Mouse (Mus musculus) kidney, embryonic 14.5 days (tissue): ENCODE results near the gene Rbpms2. TPM values are rescaled to one million over a fixed set of nuclear protein-coding genes. Genes with fewer than 3 reads are reported as not detected.

Experiments used
- ATAC-seq: fragments of 200-750 bp; cut with Nextera tagmentation; 2 replicates; pipeline ENCODE4 v1.8.0; 2017; ENCODE audit warnings: moderate number of reproducible peaks, mild to moderate bottlenecking, moderate TSS enrichment, moderate library complexity; ENCODE audit not compliant: low FRiP score, low TSS enrichment
- H3K27ac ChIP-seq: fragments of 300-500 bp; sonication (generic); 2 replicates; pipeline ENCODE4 v1.5.1; 2014; ENCODE audit warnings: low read depth, mild to moderate bottlenecking, low read length, moderate library complexity, mixed read lengths
- H3K27me3 ChIP-seq: fragments of 300-500 bp; sonication (generic); 2 replicates; pipeline ENCODE4 v1.6.1; 2014; ENCODE audit warnings: mild to moderate bottlenecking, low read length; ENCODE audit not compliant: control insufficient read depth, insufficient read depth
- H3K36me3 ChIP-seq: fragments of 300-500 bp; sonication (generic); 2 replicates; pipeline ENCODE4 v1.6.1; 2014; ENCODE audit warnings: low read length, mixed read lengths; ENCODE audit not compliant: control insufficient read depth, insufficient read depth
- H3K4me1 ChIP-seq: fragments of 300-500 bp; sonication (generic); 2 replicates; pipeline ENCODE4 v1.6.1; 2014; ENCODE audit warnings: low read length, mixed read lengths; ENCODE audit not compliant: control insufficient read depth, insufficient read depth
- H3K4me2 ChIP-seq: fragments of 300-500 bp; sonication (generic); replicated peaks from 2 replicates; pipeline ENCODE4 v1.6.1; 2014; ENCODE audit warnings: low read depth, mild to moderate bottlenecking, low read length
- H3K4me3 ChIP-seq: fragments of 300-500 bp; sonication (generic); 2 replicates; pipeline ENCODE4 v1.5.1; 2014; ENCODE audit warnings: mild to moderate bottlenecking, low read length
- H3K9ac ChIP-seq: fragments of 300-500 bp; sonication (generic); 2 replicates; pipeline ENCODE4 v1.6.1; 2014; ENCODE audit warnings: low read depth, mild to moderate bottlenecking, low read length, moderate library complexity
- H3K9me3 ChIP-seq: fragments of 300-500 bp; sonication (generic); 2 replicates; pipeline ENCODE4 v1.6.1; 2016; ENCODE audit warnings: low read length; ENCODE audit not compliant: control insufficient read depth
- WGBS: fragments of 180-500 bp; shearing (Covaris S2); extraction: QIAGEN DNeasy Blood & Tissue Kit; methylation state at CpG from one replicate; pipeline ENCODE4 v1.1.7; 2014; 5-methylcytosine and 5-hydroxymethylcytosine counted together
- polyA plus RNA-seq: library from polyadenylated mRNA; unstranded; fragments of >200 nt; fragmentation: Nextera tagmentation; extraction: Ambion mirVana; gene quantifications from 2 replicates; pipeline ENCODE4 v1.2.1, GENCODE M21; 2014

Gene Rbpms2
- polyA plus RNA-seq, 1 experiment from 2014 or later = 29.1 TPM

DNA sequence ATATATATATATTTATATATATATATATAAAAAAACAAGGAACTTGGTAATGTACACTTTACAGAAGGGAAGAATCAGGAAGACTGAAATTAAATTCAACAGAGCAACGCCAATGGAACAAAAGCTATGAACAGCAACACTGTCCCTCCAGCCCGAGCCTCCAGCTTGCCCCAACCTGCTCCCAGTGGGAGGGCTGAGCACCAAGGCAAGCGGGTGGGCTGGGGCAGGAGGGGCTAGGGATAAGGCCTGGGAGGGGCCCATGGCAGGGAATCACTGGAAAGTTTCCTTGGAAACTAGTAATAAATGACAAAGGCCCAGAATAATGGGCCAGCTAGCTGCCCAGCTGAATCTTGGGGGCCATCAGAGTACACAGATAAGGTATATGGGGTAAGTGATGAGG lies 63.0 kb downstream of the Rbpms2 start:
- ATAC-seq = no peak
- Histone ChIP-seq H3K4me3 (no peak overlapping the region), H3K9ac (no peak overlapping the region), H3K27ac (no peak overlapping the region), H3K9me3 (no peaks in the 10 kb centered on the region), H3K4me1 (no peaks in the 10 kb centered on the region), H3K36me3 (peaks cover 75% of the 10 kb centered on the region), H3K4me2 (no peak overlapping the region), H3K27me3 (no peaks in the 10 kb centered on the region)
- 48% methylated on average over 3 of the region's 3 CpGs for WGBS

DNA sequence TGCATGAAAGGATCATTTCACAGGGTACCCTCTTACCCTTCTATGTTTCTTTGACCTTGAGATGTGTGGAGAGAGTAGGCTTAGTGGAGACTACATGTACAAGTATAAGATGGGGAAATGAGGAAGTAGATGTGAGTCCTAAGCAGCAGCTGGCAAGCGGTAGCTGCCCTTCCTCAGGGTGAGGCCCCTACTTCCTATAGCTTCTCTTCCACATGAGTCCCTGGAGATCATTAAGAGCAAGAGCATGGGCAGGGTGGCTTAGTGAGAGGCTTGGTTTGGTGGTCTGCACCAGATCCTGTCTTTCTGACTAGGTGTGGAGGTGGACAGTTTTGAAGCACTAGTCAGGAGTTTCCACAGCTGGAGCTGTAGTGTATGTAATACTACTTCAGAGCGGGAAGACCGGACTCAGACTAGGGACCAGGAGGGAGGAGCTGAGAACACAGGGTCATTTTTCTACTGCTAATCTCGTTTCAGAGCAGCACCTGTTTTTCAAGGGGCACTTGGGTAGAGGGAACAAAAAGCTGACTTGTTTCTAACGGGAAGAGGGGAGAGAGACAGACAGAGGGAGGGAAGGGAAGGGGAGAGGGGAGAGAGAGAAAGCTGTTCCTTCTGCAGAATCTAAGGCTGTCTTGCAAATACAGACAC lies 63.6 kb downstream of the Rbpms2 start:
- no peak overlapping the region for H3K4me3 ChIP-seq
- 53% methylated on average over 5 of the region's 5 CpGs for WGBS
- no peak overlapping the region for H3K4me2 ChIP-seq
- no peak for ATAC-seq
- no peak overlapping the region for H3K9ac ChIP-seq
- no peaks in the 10 kb centered on the region for H3K27me3 ChIP-seq
- H3K36me3 ChIP-seq = peaks cover 74% of the 10 kb centered on the region
- H3K27ac ChIP-seq = no peak overlapping the region
- no peaks in the 10 kb centered on the region for H3K9me3 ChIP-seq
- no peaks in the 10 kb centered on the region for H3K4me1 ChIP-seq

- Histone ChIP-seq H3K9ac (no peak overlapping the region), H3K4me3 (no peak overlapping the region), H3K4me2 (no peak overlapping the region), H3K9me3 (no peaks in the 10 kb centered on the region), H3K27ac (no peak overlapping the region), H3K27me3 (no peaks in the 10 kb centered on the region), H3K4me1 (no peaks in the 10 kb centered on the region), H3K36me3 (peaks cover 83% of the 10 kb centered on the region)
- no peak for ATAC-seq
- WGBS = 76% methylated on average over 3 of the region's 3 CpGs
These were observed 66.2 kb downstream of the Rbpms2 start for GRCm38 (mm10) chr9:65695646-65696045.

DNA sequence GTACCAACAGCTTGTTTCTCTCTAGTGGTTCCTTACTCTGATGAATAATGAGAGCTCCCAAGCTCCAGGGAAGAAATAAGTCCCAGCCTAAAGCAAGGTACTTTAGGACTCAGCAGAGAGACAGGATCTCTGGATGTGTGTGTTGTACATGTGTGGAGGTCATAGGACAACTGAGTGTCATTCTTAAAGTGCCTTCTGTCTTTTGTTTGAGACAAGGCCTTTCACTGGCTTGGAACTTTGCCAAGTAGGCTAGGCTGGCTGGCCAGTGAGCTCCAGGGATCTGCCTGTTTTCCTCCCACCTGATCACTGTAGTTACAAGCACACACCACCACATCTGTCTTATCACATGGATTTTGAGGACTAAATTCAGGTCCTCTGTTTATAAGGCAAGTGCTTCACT lies 66.9 kb downstream of the Rbpms2 start:
- Histone ChIP-seq H3K9ac (no peak overlapping the region), H3K4me2 (no peak overlapping the region), H3K36me3 (peaks cover 87% of the 10 kb centered on the region), H3K4me1 (no peaks in the 10 kb centered on the region), H3K9me3 (no peaks in the 10 kb centered on the region), H3K27ac (no peak overlapping the region), H3K4me3 (no peak overlapping the region), H3K27me3 (no peaks in the 10 kb centered on the region)
- ATAC-seq = no peak

DNA sequence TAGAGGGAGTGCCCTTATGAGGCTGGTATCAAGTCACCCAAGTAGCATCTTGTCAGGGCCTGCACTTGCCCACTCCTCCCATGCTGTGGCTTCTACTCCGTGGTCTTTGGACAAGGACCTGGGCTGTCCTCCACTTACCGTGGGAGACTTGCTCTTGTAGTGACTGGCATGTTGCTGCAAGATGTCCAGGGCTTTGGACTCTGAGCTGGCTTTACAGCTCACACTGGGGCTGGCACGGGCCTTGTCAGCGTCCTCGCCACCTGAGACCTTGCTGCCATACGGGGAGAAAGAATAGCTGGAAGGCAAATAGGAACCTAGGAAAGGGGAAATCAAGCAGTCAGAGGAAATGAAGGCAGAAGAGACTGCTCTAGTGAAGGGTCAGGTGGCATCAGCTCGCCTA lies 67.9 kb downstream of the Rbpms2 start:
- Histone ChIP-seq H3K27me3 (no peaks in the 10 kb centered on the region), H3K4me2 (no peak overlapping the region), H3K36me3 (peaks cover 90% of the 10 kb centered on the region), H3K27ac (no peak overlapping the region), H3K4me1 (no peaks in the 10 kb centered on the region), H3K4me3 (no peak overlapping the region), H3K9me3 (no peaks in the 10 kb centered on the region), H3K9ac (no peak overlapping the region)
- 82% methylated on average over 7 of the region's 7 CpGs for WGBS
- ATAC-seq = no peak

- H3K36me3 ChIP-seq = peaks cover 90% of the 10 kb centered on the region
- H3K9ac ChIP-seq = no peak overlapping the region
- no peak overlapping the region for H3K4me3 ChIP-seq
- H3K27ac ChIP-seq = no peak overlapping the region
- no peaks in the 10 kb centered on the region for H3K9me3 ChIP-seq
- no peaks in the 10 kb centered on the region for H3K27me3 ChIP-seq
- no peak for ATAC-seq
- no peak overlapping the region for H3K4me2 ChIP-seq
- no peaks in the 10 kb centered on the region for H3K4me1 ChIP-seq
These were observed 68.5 kb downstream of the Rbpms2 start for GRCm38 (mm10) chr9:65697992-65698391.

DNA sequence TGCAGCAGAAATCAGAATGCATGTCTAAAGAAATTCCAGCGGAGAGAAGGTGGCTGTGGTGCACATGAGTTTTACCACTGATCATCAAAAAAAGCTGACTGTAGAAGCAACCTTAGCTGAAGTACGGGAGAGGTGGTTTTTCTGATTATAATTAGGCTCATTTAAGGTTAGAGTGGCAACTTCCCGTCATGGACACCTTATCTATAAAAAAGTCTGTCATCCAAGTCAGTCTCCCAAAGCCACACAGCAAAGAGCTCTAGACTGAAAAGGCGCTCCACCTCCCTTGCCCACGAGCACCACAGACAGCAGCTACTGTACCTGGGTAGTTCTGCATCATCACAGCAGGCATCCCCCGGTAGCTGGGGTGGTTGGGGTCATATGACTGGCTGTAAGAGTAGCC lies 71.1 kb downstream of the Rbpms2 start:
- no peaks in the 10 kb centered on the region for H3K27me3 ChIP-seq
- H3K4me3 ChIP-seq = no peak overlapping the region
- no peak overlapping the region for H3K4me2 ChIP-seq
- 76% methylated on average over 6 of the region's 6 CpGs for WGBS
- no peak for ATAC-seq
- H3K4me1 ChIP-seq = no peaks in the 10 kb centered on the region
- H3K9ac ChIP-seq = no peak overlapping the region
- no peaks in the 10 kb centered on the region for H3K9me3 ChIP-seq
- H3K27ac ChIP-seq = no peak overlapping the region
- H3K36me3 ChIP-seq = peaks cover 83% of the 10 kb centered on the region

- H3K4me2 ChIP-seq = no peak overlapping the region
- peaks cover 72% of the 10 kb centered on the region for H3K36me3 ChIP-seq
- no peak overlapping the region for H3K27ac ChIP-seq
- no peaks in the 10 kb centered on the region for H3K9me3 ChIP-seq
- WGBS = 96% methylated on average over 9 of the region's 9 CpGs
- H3K4me1 ChIP-seq = no peaks in the 10 kb centered on the region
- H3K4me3 ChIP-seq = no peak overlapping the region
- no peaks in the 10 kb centered on the region for H3K27me3 ChIP-seq
- no peak overlapping the region for H3K9ac ChIP-seq
- ATAC-seq = no peak
These were observed 72.8 kb downstream of the Rbpms2 start for GRCm38 (mm10) chr9:65702286-65702685.

GRCm38 (mm10) chr9:65703241-65703640 lies 73.8 kb downstream of the Rbpms2 start:
- ATAC-seq = no peak
- no peak overlapping the region for H3K4me3 ChIP-seq
- WGBS = 80% methylated on average over 7 of the region's 7 CpGs
- H3K4me1 ChIP-seq = no peaks in the 10 kb centered on the region
- peaks cover 63% of the 10 kb centered on the region for H3K36me3 ChIP-seq
- no peak overlapping the region for H3K4me2 ChIP-seq
- no peak overlapping the region for H3K27ac ChIP-seq
- no peaks in the 10 kb centered on the region for H3K27me3 ChIP-seq
- H3K9ac ChIP-seq = no peak overlapping the region
- H3K9me3 ChIP-seq = no peaks in the 10 kb centered on the region
